Mouse (Mus musculus): ENCODE measurements at regions not wholly inside any gene's neighbourhood (a gene's known extent, or its start where the extent isn't known, plus 50 kb on each side); places are given as distances from the start of the nearest gene placed in this dataset.

GRCm38 (mm10) chr9:83202583-83202982, 56.1 kb upstream of the Hmgn3 start:
- WGBS = 67% methylated on average over 5 of the region's 5 CpGs
- ATAC-seq (ENCODE audit: insufficient read depth, low FRiP score) = no peak
- no peaks in the 10 kb centered on the region for H3K27me3 ChIP-seq (ENCODE audit: control insufficient read depth, insufficient read depth, low read length)
- no peak overlapping the region for H3K27ac ChIP-seq (ENCODE audit: low read length)
- H3K4me2 ChIP-seq (ENCODE audit: low read depth, low read length) = no peak overlapping the region
- H3K4me3 ChIP-seq (replicated peaks; ENCODE audit: low read length) = no peak overlapping the region
- no peaks in the 10 kb centered on the region for H3K4me1 ChIP-seq (ENCODE audit: control insufficient read depth, insufficient read depth, low read length)
- no peak overlapping the region for H3K9ac ChIP-seq (ENCODE audit: low read length)
- H3K36me3 ChIP-seq (ENCODE audit: control insufficient read depth, insufficient read depth, low read length) = no peaks in the 10 kb centered on the region
- no peaks in the 10 kb centered on the region for H3K9me3 ChIP-seq (replicated peaks; ENCODE audit: control insufficient read depth, low read length)

GRCm38 (mm10) chr9:83199771-83200170, 53.3 kb upstream of the Hmgn3 start:
- no peaks in the 10 kb centered on the region for H3K27me3 ChIP-seq (ENCODE audit: control insufficient read depth, insufficient read depth, low read length)
- 80% methylated on average over 3 of the region's 3 CpGs for WGBS
- H3K4me2 ChIP-seq (ENCODE audit: low read depth, low read length) = no peak overlapping the region
- no peak overlapping the region for H3K9ac ChIP-seq (ENCODE audit: low read length)
- no peak overlapping the region for H3K27ac ChIP-seq (ENCODE audit: low read length)
- no peaks in the 10 kb centered on the region for H3K36me3 ChIP-seq (ENCODE audit: control insufficient read depth, insufficient read depth, low read length)
- ATAC-seq (ENCODE audit: insufficient read depth, low FRiP score) = no peak
- H3K4me1 ChIP-seq (ENCODE audit: control insufficient read depth, insufficient read depth, low read length) = no peaks in the 10 kb centered on the region; the same call in 1 of the 2 replicates
- H3K4me3 ChIP-seq (replicated peaks; ENCODE audit: low read length) = no peak overlapping the region
- no peaks in the 10 kb centered on the region for H3K9me3 ChIP-seq (replicated peaks; ENCODE audit: control insufficient read depth, low read length)

- H3K4me1 ChIP-seq (ENCODE audit: control insufficient read depth, insufficient read depth, low read length) = no peaks in the 10 kb centered on the region; the same call in 1 of the 2 replicates
- H3K4me2 ChIP-seq (ENCODE audit: low read depth, low read length) = no peak overlapping the region
- no peaks in the 10 kb centered on the region for H3K27me3 ChIP-seq (ENCODE audit: control insufficient read depth, insufficient read depth, low read length)
- no peak for ATAC-seq (ENCODE audit: insufficient read depth, low FRiP score)
- no peaks in the 10 kb centered on the region for H3K36me3 ChIP-seq (ENCODE audit: control insufficient read depth, insufficient read depth, low read length)
- no peaks in the 10 kb centered on the region for H3K9me3 ChIP-seq (replicated peaks; ENCODE audit: control insufficient read depth, low read length)
- 73% methylated on average over 3 of the region's 3 CpGs for WGBS
- no peak overlapping the region for H3K27ac ChIP-seq (ENCODE audit: low read length)
- H3K4me3 ChIP-seq (replicated peaks; ENCODE audit: low read length) = no peak overlapping the region
- no peak overlapping the region for H3K9ac ChIP-seq (ENCODE audit: low read length)
Measured at GRCm38 (mm10) chr9:83199176-83199575, 52.7 kb upstream of the Hmgn3 start.

- WGBS = 51% methylated on average over 5 of the region's 5 CpGs
- H3K4me1 ChIP-seq (ENCODE audit: control insufficient read depth, insufficient read depth, low read length) = no peaks in the 10 kb centered on the region; the same call in 1 of the 2 replicates
- H3K4me2 ChIP-seq (ENCODE audit: low read depth, low read length) = no peak overlapping the region
- H3K4me3 ChIP-seq (replicated peaks; ENCODE audit: low read length) = no peak overlapping the region
- H3K27ac ChIP-seq (ENCODE audit: low read length) = peak overlapping the region; percentile 55
- H3K9ac ChIP-seq (ENCODE audit: low read length) = no peak overlapping the region
- H3K9me3 ChIP-seq (replicated peaks; ENCODE audit: control insufficient read depth, low read length) = no peaks in the 10 kb centered on the region
- no peaks in the 10 kb centered on the region for H3K36me3 ChIP-seq (ENCODE audit: control insufficient read depth, insufficient read depth, low read length)
- ATAC-seq (ENCODE audit: insufficient read depth, low FRiP score) = peak; percentile 50; the same call in 1 of the 2 replicates
- H3K27me3 ChIP-seq (ENCODE audit: control insufficient read depth, insufficient read depth, low read length) = no peaks in the 10 kb centered on the region
Measured at GRCm38 (mm10) chr9:83197013-83197412, 50.5 kb upstream of the Hmgn3 start.

All from stomach, embryonic 16.5 days (tissue).